Mouse (Mus musculus): ENCODE results near the gene Taz. TPM values are rescaled to one million over a fixed set of nuclear protein-coding genes. Genes with fewer than 3 reads are reported as not detected.

Gene Taz
- polyA plus RNA-seq, 1 experiment from 2014 or later: 30.2 TPM

DNA sequence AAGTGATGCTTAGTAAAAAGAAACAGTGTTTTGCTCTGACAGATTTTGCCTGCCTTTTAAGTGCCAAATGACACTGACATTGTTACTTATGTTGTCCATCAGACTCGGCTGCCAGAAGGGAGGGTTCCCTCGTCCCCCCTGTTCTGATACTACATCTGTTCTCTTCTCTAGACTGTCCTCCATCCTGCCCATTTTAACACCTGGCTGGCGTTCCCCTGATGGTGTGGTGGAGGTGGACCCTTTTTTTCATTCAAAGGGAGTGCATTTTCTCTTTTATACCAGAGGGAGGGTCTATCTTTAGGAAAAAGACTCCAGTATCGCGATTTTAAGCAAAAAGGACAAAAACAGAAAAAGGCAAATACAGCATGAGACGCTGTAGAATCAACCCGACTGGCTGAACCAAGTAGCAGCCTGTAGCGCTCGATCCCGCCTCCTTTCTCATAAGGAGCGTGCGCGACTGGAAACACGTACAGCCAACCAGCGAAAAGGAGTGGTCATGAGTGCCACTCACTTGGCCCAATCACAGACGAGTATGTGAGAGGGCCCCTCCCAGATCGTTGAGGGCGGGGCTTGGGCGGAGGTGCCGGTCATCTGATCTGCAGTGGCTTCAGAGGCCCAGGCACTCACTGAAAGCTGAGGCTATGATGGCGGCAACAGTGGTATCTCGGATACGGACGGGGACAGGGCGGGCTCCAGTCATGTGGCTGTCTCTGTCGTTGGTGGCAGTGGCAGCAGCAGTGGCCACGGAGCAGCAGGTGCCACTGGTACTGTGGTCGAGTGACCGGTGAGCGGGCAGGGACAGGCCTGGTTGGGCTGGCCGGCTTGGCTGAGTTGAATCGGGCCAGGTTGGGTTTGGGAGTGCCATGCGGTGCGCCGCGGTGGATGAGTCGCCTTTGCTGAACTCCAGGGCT lies 15.1 kb downstream of the Taz start, which contains the start of gene Atp6ap1:
Gene Atp6ap1, plus strand, starts transcription at position 560 of the 911 bp plus-strand sequence.
- H3K4me1 ChIP-seq (ENCODE audit: control insufficient read depth, low read depth, low read length): peaks cover 4% of the 10 kb centered on the region; the same call in 1 of the 2 replicates
- H3K4me2 ChIP-seq (ENCODE audit: low read depth, low read length): peak within 1 kb of the TSS; percentile 69
- WGBS (ENCODE audit: insufficient replicate concordance): 19% methylated on average over 37 of the region's 37 CpGs
- H3K9ac ChIP-seq (ENCODE audit: low read depth, low read length): peak within 1 kb of the TSS; percentile 85
- peak within 1 kb of the TSS; percentile 84 for H3K27ac ChIP-seq (ENCODE audit: low read length)
- H3K4me3 ChIP-seq (ENCODE audit: low read depth, low read length): peak within 1 kb of the TSS; percentile 79
- H3K27me3 ChIP-seq (ENCODE audit: control insufficient read depth, insufficient read depth, low read depth, low read length): no peaks in the 10 kb centered on the region
- H3K9me3 ChIP-seq (replicated peaks; ENCODE audit: control insufficient read depth, low read length): no peaks in the 10 kb centered on the region
- H3K36me3 ChIP-seq (ENCODE audit: control insufficient read depth, insufficient read depth): peaks cover 7% of the 10 kb centered on the region; the same call in 1 of the 2 replicates
- ATAC-seq (ENCODE audit: low read depth): peak; percentile 99

DNA sequence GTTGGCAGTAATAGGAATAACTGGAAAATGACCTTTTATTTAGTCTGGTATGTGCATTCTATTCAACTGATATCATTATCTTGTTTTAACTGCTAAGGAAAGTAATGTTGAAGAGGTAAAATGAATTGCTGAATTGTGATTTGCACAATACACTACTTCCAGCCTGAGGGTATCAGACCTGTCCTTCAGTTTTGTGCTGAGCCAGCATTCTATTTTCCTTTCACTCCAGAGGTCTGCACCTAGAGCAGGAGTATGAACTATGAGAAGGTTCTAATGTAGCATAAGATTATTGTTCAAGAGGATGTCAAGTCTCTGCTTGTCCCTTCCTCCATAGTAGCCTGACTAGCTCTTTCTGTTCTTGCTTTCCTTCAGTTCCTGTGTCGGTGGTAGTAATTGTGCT lies 16.6 kb downstream of the Taz start:
- Histone ChIP-seq H3K4me2 (ENCODE audit: low read depth, low read length) (peak overlapping the region; percentile 43), H3K4me3 (ENCODE audit: low read depth, low read length) (peak overlapping the region; percentile 29)
- 40% methylated on average over 1 of the region's 1 CpGs for WGBS (ENCODE audit: insufficient replicate concordance)

DNA sequence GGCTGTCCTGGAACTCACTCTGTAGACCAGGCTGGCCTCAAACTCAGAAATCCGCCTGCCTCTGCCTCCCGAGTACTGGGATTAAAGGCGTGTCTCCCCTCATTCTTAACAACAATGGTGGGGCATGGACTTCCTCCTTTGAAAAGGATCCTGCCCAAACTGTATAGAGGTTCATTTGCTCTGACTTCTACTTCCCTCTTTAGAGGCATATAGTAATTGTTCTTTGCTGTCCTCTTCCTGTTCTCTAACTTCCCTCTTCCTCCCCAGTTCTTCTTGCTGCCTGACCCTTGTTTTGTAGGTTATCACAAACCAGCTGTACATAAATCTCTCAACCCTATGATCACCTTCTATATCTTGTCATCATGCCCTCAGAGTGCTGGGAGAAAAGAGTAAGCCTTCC lies 18.0 kb downstream of the Taz start:
- peaks cover 9% of the 10 kb centered on the region for H3K4me1 ChIP-seq (ENCODE audit: control insufficient read depth, low read depth, low read length)
- peaks cover 19% of the 10 kb centered on the region for H3K36me3 ChIP-seq (ENCODE audit: control insufficient read depth, insufficient read depth)
- no peak overlapping the region for H3K4me3 ChIP-seq (ENCODE audit: low read depth, low read length)
- H3K9ac ChIP-seq (ENCODE audit: low read depth, low read length): no peak overlapping the region
- no peaks in the 10 kb centered on the region for H3K27me3 ChIP-seq (ENCODE audit: control insufficient read depth, insufficient read depth, low read depth, low read length)
- no peak for ATAC-seq (ENCODE audit: low read depth)
- WGBS (ENCODE audit: insufficient replicate concordance): 36% methylated on average over 3 of the region's 3 CpGs
- no peak overlapping the region for H3K27ac ChIP-seq (ENCODE audit: low read length)
- H3K9me3 ChIP-seq (replicated peaks; ENCODE audit: control insufficient read depth, low read length): no peaks in the 10 kb centered on the region
- H3K4me2 ChIP-seq (ENCODE audit: low read depth, low read length): no peak overlapping the region

More for the DNA sequence above, 16.6 kb downstream of the Taz start:
- H3K9ac ChIP-seq (ENCODE audit: low read depth, low read length): no peak overlapping the region
- peaks cover 17% of the 10 kb centered on the region for H3K36me3 ChIP-seq (ENCODE audit: control insufficient read depth, insufficient read depth)
- no peaks in the 10 kb centered on the region for H3K27me3 ChIP-seq (ENCODE audit: control insufficient read depth, insufficient read depth, low read depth, low read length)
- ATAC-seq (ENCODE audit: low read depth): no peak
- H3K9me3 ChIP-seq (replicated peaks; ENCODE audit: control insufficient read depth, low read length): no peaks in the 10 kb centered on the region
- no peak overlapping the region for H3K27ac ChIP-seq (ENCODE audit: low read length)
- H3K4me1 ChIP-seq (ENCODE audit: control insufficient read depth, low read depth, low read length): peaks cover 4% of the 10 kb centered on the region; the same call in 1 of the 2 replicates

DNA sequence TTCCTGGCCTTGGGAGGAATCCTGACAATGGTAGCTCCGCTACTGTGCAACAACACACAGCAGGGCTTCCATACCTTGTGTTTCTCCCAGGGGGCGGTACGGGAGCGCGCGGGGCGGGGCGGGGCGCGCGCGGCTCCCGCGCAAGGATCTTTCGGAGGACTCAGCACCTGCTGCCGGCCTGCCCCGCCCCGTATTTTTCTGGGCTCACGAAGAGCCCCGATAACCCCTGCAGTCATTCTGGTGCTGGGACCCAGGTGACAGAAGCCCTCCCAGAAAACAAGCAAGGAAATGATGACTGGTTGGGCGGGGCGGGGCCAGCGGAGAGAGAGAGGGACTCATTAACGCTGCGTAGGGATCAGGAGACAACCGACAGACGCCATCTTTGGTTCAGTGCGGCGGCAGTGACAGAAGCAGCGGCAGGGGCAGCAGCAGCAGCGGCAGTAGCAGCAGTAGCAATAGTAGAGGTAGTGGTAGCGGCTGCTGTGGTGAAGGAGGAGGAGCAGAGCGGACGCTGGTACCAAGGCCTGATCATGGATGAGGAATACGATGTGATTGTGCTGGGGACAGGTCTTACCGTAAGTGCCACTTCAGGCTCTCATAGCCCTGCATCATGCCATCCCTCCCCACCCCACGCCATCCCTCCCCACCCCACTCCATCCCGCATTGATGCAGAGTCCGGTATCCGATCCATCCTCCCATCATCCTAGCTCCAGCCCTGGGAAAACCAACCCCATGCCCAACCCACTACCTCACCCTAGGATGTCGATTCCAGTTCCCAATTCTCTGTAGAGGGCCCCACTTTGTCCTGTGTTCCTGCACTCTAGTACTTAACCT lies 23.4 kb downstream of the Taz start, which contains the start of gene Gdi1:
Gene Gdi1, plus strand, starts transcription at position 132 of the 834 bp plus-strand sequence.
- peak; percentile 86 for ATAC-seq (ENCODE audit: low read depth)
- Histone ChIP-seq H3K4me2 (ENCODE audit: low read depth, low read length) (peak within 1 kb of the TSS; percentile 68), H3K27ac (ENCODE audit: low read length) (peak within 1 kb of the TSS; percentile 86), H3K9ac (ENCODE audit: low read depth, low read length) (peak within 1 kb of the TSS; percentile 59), H3K36me3 (ENCODE audit: control insufficient read depth, insufficient read depth) (peaks cover 41% of the 10 kb centered on the region), H3K4me3 (ENCODE audit: low read depth, low read length) (peak within 1 kb of the TSS; percentile 72), H3K27me3 (ENCODE audit: control insufficient read depth, insufficient read depth, low read depth, low read length) (no peaks in the 10 kb centered on the region), H3K4me1 (ENCODE audit: control insufficient read depth, low read depth, low read length) (peaks cover 12% of the 10 kb centered on the region), H3K9me3 (replicated peaks; ENCODE audit: control insufficient read depth, low read length) (no peaks in the 10 kb centered on the region)
- 21% methylated on average over 40 of the region's 41 CpGs for WGBS (ENCODE audit: insufficient replicate concordance)

DNA sequence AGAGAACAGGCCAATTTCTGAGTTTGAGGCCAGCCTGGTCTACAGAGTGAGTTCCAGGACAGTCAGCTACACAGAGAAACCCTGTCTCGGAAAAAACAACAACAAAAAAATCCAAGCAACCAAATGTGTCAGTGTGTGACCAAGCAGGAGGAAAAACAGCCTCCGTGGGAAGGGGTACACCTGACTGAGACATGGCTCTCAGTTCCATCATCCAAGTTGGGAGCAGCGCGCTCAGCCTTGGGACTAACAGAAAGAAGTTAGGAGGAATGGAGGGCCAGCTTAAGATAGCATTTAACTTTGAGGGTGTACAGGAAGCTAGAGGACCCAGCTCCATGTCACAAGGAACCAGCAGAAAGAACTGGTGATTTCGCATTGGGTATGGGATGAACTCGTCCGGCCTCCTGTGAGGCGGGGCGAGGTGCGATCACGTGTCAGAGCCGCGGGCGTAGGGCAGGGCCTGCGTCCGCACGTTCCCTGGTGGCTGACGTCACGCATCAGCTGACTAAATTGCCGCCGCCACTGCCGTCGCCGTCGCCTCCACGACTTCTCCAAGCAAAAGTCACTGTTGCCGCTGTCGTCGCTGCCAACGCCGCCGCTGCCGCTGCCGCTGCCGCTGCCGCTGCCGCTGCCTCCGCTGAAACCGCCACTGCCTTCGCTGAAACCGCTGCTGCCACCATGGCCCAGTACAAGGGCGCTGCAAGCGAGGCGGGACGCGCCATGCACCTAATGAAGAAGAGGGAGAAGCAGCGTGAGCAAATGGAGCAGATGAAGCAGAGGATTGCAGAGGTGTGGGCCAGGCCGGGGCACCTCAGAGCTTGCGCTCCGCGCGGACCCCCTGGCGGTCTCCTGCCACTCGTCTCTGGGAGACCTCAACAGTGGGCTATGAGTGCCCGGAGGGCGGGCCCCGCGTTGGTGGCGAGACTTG lies 31.1 kb downstream of the Taz start, which contains the start of gene Fam50a:
Gene Fam50a, plus strand, starts transcription at position 494 of the 925 bp plus-strand sequence.
- peak within 1 kb of the TSS; percentile 86 for H3K4me2 ChIP-seq (ENCODE audit: low read depth, low read length)
- H3K27me3 ChIP-seq (ENCODE audit: control insufficient read depth, insufficient read depth, low read depth, low read length): no peaks in the 10 kb centered on the region
- H3K4me3 ChIP-seq (ENCODE audit: low read depth, low read length): peak within 1 kb of the TSS; percentile 75
- H3K4me1 ChIP-seq (ENCODE audit: control insufficient read depth, low read depth, low read length): peaks cover 14% of the 10 kb centered on the region
- H3K9ac ChIP-seq (ENCODE audit: low read depth, low read length): peak within 1 kb of the TSS; percentile 80
- H3K9me3 ChIP-seq (replicated peaks; ENCODE audit: control insufficient read depth, low read length): no peaks in the 10 kb centered on the region
- peak within 1 kb of the TSS; percentile 84 for H3K27ac ChIP-seq (ENCODE audit: low read length)
- WGBS (ENCODE audit: insufficient replicate concordance): 21% methylated on average over 59 of the region's 59 CpGs
- peaks cover 14% of the 10 kb centered on the region for H3K36me3 ChIP-seq (ENCODE audit: control insufficient read depth, insufficient read depth)
- ATAC-seq (ENCODE audit: low read depth): peak; percentile 98

DNA sequence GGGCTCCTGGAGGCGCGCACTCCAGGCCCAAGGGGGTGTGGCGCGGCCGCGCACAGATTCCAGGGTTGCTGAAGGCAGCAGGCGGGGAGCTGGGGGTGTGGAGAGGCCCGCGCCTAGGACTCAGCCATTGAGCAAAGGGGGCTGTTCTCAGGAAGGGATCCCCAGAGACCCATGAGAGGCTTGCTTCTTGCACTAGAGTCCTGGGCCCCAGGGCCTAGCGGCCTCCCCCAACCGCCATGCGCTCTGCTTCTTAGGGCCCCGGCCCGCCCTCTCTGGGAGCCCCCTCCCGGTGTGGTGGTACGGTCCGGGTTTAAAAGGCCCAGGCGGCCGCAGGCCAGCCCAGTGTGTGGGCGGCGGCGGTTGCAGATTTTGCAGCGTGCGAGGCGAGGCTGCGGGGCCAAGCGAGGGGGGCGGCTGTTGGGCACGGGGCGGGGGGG lies 47.0 kb downstream of the Taz start, which contains the start of gene Plxna3:
Gene Plxna3, plus strand, starts transcription at position 342 of the 437 bp plus-strand sequence.
- Histone ChIP-seq H3K4me1 (ENCODE audit: control insufficient read depth, low read depth, low read length) (no peaks in the 10 kb centered on the region; the same call in 1 of the 2 replicates), H3K36me3 (ENCODE audit: control insufficient read depth, insufficient read depth) (no peaks in the 10 kb centered on the region), H3K9me3 (replicated peaks; ENCODE audit: control insufficient read depth, low read length) (no peaks in the 10 kb centered on the region), H3K27ac (ENCODE audit: low read length) (no peak within 1 kb of the TSS), H3K9ac (ENCODE audit: low read depth, low read length) (peak within 1 kb of the TSS; percentile 52), H3K27me3 (ENCODE audit: control insufficient read depth, insufficient read depth, low read depth, low read length) (no peaks in the 10 kb centered on the region), H3K4me3 (ENCODE audit: low read depth, low read length) (peak within 1 kb of the TSS; percentile 50), H3K4me2 (ENCODE audit: low read depth, low read length) (peak within 1 kb of the TSS; percentile 65)
- ATAC-seq (ENCODE audit: low read depth): peak; percentile 92
- 15% methylated on average over 27 of the region's 30 CpGs for WGBS (ENCODE audit: insufficient replicate concordance)

DNA sequence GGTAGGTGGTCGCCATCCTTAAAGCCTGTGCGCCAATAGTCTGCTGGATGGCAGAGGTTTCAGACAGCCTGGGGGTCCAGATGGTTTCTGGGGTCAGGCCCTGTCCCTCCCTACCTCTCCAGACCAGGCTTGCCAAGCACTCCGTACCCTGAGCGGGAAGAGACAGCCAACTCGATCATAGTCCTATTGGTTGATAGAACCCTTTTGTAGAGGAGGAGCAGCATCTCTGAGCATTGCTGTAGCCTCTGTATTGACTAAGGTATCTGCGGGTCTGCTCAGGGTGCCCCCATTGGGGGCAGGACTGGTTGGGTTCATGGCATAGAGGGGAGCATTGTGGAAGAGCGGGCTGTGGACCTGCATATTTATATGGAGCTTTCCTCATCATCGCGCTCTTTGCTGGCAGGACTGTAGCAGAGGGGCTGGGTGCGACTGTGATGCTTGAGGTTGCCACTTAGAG lies 47.5 kb downstream of the Taz start:
- peak overlapping the region; percentile 52 for H3K9ac ChIP-seq (ENCODE audit: low read depth, low read length)
- H3K9me3 ChIP-seq (replicated peaks; ENCODE audit: control insufficient read depth, low read length): no peaks in the 10 kb centered on the region
- H3K4me2 ChIP-seq (ENCODE audit: low read depth, low read length): peak overlapping the region; percentile 65
- no peak overlapping the region for H3K27ac ChIP-seq (ENCODE audit: low read length)
- no peaks in the 10 kb centered on the region; the same call in 1 of the 2 replicates for H3K4me1 ChIP-seq (ENCODE audit: control insufficient read depth, low read depth, low read length)
- ATAC-seq (ENCODE audit: low read depth): no peak
- H3K4me3 ChIP-seq (ENCODE audit: low read depth, low read length): peak overlapping the region; percentile 50
- WGBS (ENCODE audit: insufficient replicate concordance): 29% methylated on average over 8 of the region's 10 CpGs
- H3K27me3 ChIP-seq (ENCODE audit: control insufficient read depth, insufficient read depth, low read depth, low read length): no peaks in the 10 kb centered on the region
- H3K36me3 ChIP-seq (ENCODE audit: control insufficient read depth, insufficient read depth): no peaks in the 10 kb centered on the region
